Mouse (Mus musculus) gastrocnemius, adult 2 months (tissue): ENCODE data around the gene Zfpm1. TPM values are rescaled to one million over a fixed set of nuclear protein-coding genes. Genes with fewer than 3 reads are reported as not detected.
A peak's percentile ranks its signal among the peaks of the same experiment; 100 is the strongest.

ENCODE experiments used
- DNase-seq: peaks from one replicate; pipeline ENCODE4 v3.0.0; 2022
- H3K27ac ChIP-seq: fragments of 200-600 bp; 2 replicates; pipeline ENCODE4 v1.8.1; 2022; ENCODE audit warnings: mild to moderate bottlenecking
- H3K4me3 ChIP-seq: fragments of 200-600 bp; 2 replicates; pipeline ENCODE4 v1.8.1; 2022; ENCODE audit warnings: mild to moderate bottlenecking, moderate library complexity
- CTCF ChIP-seq: fragments of 200-600 bp; IDR thresholded peaks from 2 replicates; pipeline ENCODE4 v1.8.1; 2022; ENCODE audit warnings: antibody characterized with exemption, mild to moderate bottlenecking, moderate library complexity
- intact Hi-C: fragments of 180-260 bp; cut with DNase I; formaldehyde crosslinking; loops from one replicate; pipeline ENCODE4 v1.15.1; 2025
- total RNA-seq, 2 experiments: library from RNA; stranded (reverse); gene quantifications; 2 replicates each; pipeline ENCODE4 v1.2.3; 2021

Gene Zfpm1
- total RNA-seq, 2 experiments from 2014 or later = 6.6 to 8.8 TPM

DNA sequence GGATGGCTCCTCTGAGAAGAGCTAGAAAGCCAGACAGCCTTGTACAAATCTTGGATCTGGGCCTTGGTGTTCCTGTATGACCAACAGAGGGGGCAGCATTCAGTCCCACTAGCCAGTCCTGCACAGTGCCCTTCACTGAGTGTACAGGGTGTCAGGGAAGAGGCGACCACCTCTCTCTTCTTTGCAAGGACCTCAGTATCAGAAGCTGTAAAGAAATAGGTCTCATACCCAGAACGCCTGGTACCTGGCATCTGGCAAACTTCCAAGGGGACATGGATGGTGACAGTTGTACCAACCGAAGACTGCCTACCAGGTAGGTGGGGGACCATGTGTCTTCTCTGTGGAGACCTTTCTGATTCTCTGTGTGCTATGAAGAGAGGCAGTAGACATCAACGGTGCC lies 1.8 kb upstream of the Zfpm1 start:
- intact Hi-C loops = no loop called here
- peak; percentile 20; the same call in 1 of the 2 replicates for TF ChIP-seq CTCF
- Histone ChIP-seq H3K4me3 (no peak overlapping the region), H3K27ac (peak overlapping the region; percentile 94)
- no peak for DNase-seq

- TF ChIP-seq CTCF = no peak
- H3K4me3 ChIP-seq = peak overlapping the region; percentile 89
- no peak for DNase-seq
- H3K27ac ChIP-seq = peak overlapping the region; percentile 94
- intact Hi-C loops = no loop called here
Observed at GRCm38 (mm10) chr8:122280588-122281316, 1.2 kb upstream of the Zfpm1 start.

- peak; percentile 100 for DNase-seq
- H3K4me3 ChIP-seq = peak overlapping the region; percentile 89
- intact Hi-C loops = loop anchor here (2.0 kb wide), 1 partner anchor 51 kb away; no protein-coding TSS in a partner anchor
- no peak for TF ChIP-seq CTCF
- peak overlapping the region; percentile 94 for H3K27ac ChIP-seq
Observed at GRCm38 (mm10) chr8:122281317-122282034, 465 bp upstream of the Zfpm1 start.

- H3K4me3 ChIP-seq = peak overlapping the region; percentile 89
- peak overlapping the region; percentile 76 for H3K27ac ChIP-seq
- peak; percentile 56 for DNase-seq
- TF ChIP-seq CTCF = no peak
- intact Hi-C loops = loop anchor here (2.0 kb wide), 1 partner anchor 50 kb away; no protein-coding TSS in a partner anchor
Observed at GRCm38 (mm10) chr8:122282501-122283355, 787 bp downstream of the Zfpm1 start.

- intact Hi-C loops = loop anchor here (2.0 kb wide), 1 partner anchor 49 kb away; no protein-coding TSS in a partner anchor
- peak; percentile 12; the same call in 1 of the 2 replicates for TF ChIP-seq CTCF
- peak overlapping the region; percentile 89 for H3K4me3 ChIP-seq
- peak; percentile 81 for DNase-seq
- peak overlapping the region; percentile 76 for H3K27ac ChIP-seq
Observed at GRCm38 (mm10) chr8:122283356-122284202, 1.6 kb downstream of the Zfpm1 start.

- DNase-seq = peak; percentile 59
- intact Hi-C loops = no loop called here
- Histone ChIP-seq H3K4me3 (peak overlapping the region; percentile 89), H3K27ac (peak overlapping the region; percentile 76)
- TF ChIP-seq CTCF = peak; percentile 42
Observed at GRCm38 (mm10) chr8:122284203-122284658, 2.3 kb downstream of the Zfpm1 start.

- peak overlapping the region; percentile 76; the same call in 1 of the 2 replicates for H3K27ac ChIP-seq
- peak overlapping the region; percentile 89 for H3K4me3 ChIP-seq
- TF ChIP-seq CTCF = no peak
- intact Hi-C loops = no loop called here
- DNase-seq = no peak
Observed at GRCm38 (mm10) chr8:122284659-122285261, 2.8 kb downstream of the Zfpm1 start.

- H3K4me3 ChIP-seq = no peak overlapping the region
- intact Hi-C loops = no loop called here
- H3K27ac ChIP-seq = no peak overlapping the region
- TF ChIP-seq CTCF = no peak
- no peak for DNase-seq
Observed at GRCm38 (mm10) chr8:122285727-122286126, 3.8 kb downstream of the Zfpm1 start.

- intact Hi-C loops = no loop called here
- Histone ChIP-seq H3K27ac (no peak overlapping the region), H3K4me3 (no peak overlapping the region)
- TF ChIP-seq CTCF = no peak
- no peak for DNase-seq
Observed at GRCm38 (mm10) chr8:122286899-122287298, 5.0 kb downstream of the Zfpm1 start.

- no peak for TF ChIP-seq CTCF
- DNase-seq = no peak
- Histone ChIP-seq H3K27ac (no peak overlapping the region), H3K4me3 (no peak overlapping the region)
- intact Hi-C loops = no loop called here
Observed at GRCm38 (mm10) chr8:122287742-122288141, 5.8 kb downstream of the Zfpm1 start.

GRCm38 (mm10) chr8:122288344-122288743 lies 6.4 kb downstream of the Zfpm1 start:
- Histone ChIP-seq H3K27ac (no peak overlapping the region), H3K4me3 (no peak overlapping the region)
- DNase-seq = no peak
- no peak for TF ChIP-seq CTCF
- intact Hi-C loops = no loop called here
